Mouse (Mus musculus): ENCODE data around the gene Cadps2.

The Cadps2 gene

GRCm38 (mm10) chr6:23250288-23250955 is 588.8 kb downstream of the Cadps2 start:
- DNase-seq (ENCODE audit: low spot score): no peak

- no peak for DNase-seq (ENCODE audit: low spot score)
Observed at GRCm38 (mm10) chr6:23249616-23250287, 589.5 kb downstream of the Cadps2 start.

DNA sequence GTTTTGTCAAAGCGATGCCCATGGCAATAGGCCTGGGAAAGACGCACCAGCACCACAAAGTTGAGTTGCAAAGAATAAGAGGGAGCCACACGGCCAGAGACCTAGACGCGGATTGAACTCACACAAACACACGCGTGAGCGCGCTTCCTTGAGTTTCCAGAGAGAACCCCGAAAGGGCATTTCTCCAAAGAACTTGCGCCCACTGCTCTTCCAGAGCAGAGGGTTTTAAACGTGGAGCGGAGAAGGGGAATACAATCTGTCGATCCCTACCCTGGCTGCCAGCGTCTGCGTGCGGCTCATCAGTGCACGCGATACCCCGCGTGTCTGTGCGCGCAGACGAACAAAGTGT is 590.2 kb downstream of the Cadps2 start:
- no peak for DNase-seq (ENCODE audit: low spot score)

- no peak for DNase-seq (ENCODE audit: low spot score)
Observed at GRCm38 (mm10) chr6:23248313-23249052, 590.7 kb downstream of the Cadps2 start, which contains the start of gene Fezf1. Gene Fezf1 (minus strand): TSS chr6:23248362.

GRCm38 (mm10) chr6:23247512-23248312 is 591.5 kb downstream of the Cadps2 start:
- DNase-seq (ENCODE audit: low spot score): no peak

DNA sequence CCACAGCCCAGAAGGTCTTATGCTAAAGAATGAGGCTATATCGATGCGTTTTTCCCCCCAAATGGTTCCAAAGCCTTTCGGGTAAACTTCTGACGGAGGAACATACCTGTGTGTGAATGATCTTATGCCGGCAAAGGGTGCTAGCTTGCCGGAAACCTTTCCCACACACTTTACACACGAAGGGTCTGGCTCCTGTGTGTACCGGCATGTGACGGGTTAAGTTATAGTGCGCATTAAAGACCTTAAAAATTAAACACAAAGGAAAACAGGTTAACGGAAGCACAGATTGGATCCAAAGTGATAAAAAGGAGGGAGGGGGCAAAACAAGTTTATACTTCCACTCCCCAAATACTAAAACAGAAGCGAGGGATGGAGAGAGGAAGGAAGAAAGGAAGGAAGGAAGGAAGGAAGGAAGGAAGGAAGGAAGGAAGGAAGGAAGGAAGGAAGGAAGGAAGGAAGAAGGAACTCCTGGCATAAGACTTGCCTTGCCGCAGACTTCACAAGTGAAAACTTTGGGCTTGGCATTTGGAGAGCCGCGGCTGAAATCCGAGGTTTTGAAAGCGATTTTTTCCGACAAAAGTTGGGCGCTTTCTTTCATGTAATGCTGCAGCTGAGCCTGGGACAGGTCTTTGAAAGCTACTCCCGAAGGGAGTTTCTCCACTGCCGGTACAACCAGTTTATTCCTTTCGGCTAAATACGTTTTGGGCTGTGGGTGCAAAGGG is 592.3 kb downstream of the Cadps2 start:
- no peak for DNase-seq (ENCODE audit: low spot score)

- no peak for DNase-seq (ENCODE audit: low spot score)
Observed at GRCm38 (mm10) chr6:23246061-23246789, 593.0 kb downstream of the Cadps2 start.

DNA sequence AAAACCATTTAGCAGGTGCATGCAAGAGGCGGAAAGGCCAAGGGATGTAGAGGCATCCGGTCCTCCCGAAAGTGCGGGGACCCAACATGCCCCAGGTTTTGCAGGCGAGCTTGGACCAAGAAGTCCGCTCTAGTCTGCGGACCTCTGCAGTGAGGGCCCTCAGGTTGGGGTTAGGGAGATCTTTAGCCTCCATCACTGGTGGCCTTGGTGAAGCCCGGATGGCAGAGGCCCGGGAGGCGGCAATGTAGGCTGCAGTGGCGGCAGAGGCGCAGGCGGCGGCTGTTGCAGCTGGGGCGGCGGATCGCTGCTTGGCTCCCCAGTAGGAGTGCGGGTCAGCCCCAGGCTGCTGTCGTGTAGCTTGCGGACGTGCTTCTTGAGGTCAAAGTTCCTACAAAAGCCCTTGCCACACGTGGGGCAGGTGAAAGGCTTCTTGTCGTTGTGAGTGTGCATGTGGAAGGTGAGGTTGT is 593.6 kb downstream of the Cadps2 start:
- DNase-seq (ENCODE audit: low spot score): no peak

DNA sequence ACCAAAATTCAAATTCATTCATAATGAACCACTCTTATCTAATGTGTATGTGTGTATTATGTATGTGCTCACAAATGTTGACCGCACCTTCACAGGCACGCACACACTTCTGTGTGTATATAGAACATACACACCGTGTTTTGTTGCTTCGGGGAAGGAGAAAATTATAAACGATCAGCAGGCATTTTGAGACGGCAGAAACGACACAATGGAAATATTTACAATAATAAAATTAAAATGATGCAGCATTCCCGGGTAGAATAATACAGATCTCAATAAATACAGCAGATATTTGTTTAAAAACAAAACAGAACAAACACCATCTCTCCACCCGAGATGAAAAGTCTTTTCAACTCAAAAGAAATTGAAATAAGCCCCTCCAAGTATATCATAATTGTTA is 594.1 kb downstream of the Cadps2 start:
- no peak for DNase-seq (ENCODE audit: low spot score)

DNA sequence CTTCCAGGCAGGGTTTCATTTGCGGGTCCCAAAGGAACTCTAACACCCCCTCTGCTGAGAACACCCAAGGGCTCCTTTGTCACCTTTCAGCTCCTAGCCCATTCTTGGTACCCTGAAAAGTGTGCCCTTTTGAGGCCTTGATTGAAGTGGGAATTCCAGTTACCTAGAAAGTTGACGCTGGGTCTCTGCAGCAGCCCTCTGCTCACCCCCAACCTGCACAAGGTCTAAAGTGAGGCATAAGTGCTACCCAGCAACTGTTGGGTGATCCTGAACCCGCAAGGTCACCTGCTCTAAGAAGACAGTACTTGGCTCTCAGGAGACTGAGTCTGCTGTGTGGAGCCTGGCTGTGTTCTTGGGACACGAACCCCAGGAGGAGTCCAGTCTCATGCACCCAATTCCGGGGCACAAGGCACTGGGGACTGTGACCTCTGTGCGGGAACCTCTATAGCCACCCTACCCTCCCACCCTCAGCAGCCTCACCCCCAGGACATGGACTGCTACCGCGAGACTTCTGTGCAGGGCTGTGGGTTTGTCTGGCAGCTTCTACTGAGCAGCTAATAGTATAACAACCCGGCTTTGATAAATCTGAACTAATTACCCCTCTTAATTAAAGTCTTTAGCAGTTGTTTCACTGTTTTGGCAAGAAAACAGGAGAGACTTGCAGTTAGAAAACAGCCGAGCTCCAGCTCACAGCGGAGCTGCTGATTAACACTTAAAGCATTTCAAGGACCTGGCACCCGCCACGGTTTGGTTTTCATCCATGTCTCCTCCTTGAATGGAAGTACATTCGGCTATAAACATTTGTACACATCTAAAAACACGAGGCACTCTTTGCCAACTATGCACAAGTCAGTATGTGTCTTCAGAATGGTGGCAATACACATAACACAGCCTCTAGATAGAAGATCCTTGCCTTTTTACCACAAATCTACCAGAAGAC is 595.1 kb downstream of the Cadps2 start:
- DNase-seq (ENCODE audit: low spot score): no peak

All from lung, postnatal 25 days (tissue).